Mouse (Mus musculus) cerebellum, postnatal 36 days (tissue): Measurements from ENCODE around the gene Fam198b.

Experiments
- DNase-seq, 2 experiments: peaks; one replicate each; pipeline ENCODE4 v3.0.0; 2021 to 2022; ENCODE audit warnings: mixed read lengths in 2 of 2

The Fam198b gene

DNA sequence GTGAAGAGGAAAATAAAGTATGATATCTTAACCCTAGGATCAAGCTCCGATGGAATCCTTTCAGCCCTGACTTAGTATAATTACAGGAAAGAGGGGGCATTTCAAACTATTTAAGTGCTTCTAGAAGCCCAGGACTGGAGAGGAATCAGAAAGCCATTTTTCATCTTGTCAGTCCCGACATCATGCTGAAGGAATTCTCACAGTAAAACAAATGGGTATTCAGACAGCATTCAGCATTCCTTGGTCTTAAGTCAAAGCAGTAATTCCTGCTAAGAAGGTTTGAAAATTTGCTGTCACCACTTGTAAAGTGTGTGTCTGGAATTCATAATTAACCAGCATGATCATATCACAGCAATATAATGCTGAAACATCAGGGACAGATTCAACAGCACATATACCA is 105.6 kb downstream of the Fam198b start:
- no peak for DNase-seq

- no peak for DNase-seq
Measured at GRCm38 (mm10) chr3:79990480-79990879, 106.1 kb downstream of the Fam198b start.

DNA sequence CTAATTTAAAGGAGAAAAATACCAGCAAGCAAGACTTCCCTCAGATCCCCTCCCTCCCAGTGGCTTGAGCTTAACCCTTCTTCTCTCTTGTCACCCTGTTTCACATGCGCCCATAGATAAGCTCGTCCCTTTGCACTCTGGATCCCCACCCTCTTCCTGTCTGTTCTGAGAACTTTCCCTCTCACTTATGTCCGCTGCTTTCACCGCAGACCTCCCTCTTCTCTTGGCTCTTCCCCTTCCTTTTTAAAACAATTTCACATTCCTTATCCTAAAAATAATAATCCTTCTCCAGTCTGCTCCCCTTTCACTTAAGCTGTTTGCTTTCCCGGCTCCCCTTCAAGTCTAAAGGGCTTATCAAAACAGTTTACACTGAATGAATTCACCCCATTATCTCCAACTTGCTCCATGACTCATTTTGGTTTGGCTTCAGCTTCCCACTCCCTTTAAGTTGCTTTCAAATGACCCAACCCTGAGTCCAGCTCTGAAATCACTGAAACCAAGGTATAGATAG is 109.8 kb downstream of the Fam198b start:
- no peak for DNase-seq

DNA sequence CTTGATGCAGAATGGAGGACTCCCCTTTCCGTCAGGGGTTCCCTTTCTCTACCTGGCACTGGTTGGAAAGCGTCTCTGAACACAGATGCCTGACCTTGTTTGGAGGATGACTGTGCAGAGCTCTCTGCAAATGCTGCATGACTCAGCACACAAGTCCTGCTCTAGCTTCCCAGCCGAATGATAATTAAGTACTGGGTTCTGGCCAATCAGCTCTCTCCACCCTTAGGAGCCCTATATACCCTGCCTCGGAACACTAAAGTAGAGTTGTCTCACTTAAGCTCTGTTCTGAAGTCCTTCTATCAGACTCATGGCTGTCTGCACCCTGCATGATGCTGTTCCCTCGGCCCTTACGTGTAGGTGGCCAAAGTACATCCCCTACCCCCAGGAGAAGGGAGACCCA is 111.4 kb downstream of the Fam198b start:
- no peak for DNase-seq
